ENCODE assay signal across 21 mouse cellular contexts in genomic region chr1:160446823-160447222, GRCm38 (mm10).
A peak's percentile ranks its signal among the peaks of the same experiment; 100 is the strongest.
DNase-seq lines count a peak whose midpoint lies in the region; ATAC-seq and TF ChIP-seq lines count a peak whose summit lies in the region.
"Had no signal": no experiment of that assay in that cellular context is flagged by ENCODE, and none has a peak within 500 bp of the region (broad histone marks: within the 10 kb centered on the region; RNA-seq: fewer than 3 reads in every experiment).

No protein-coding gene starts in this region.

- DNase-seq in liver, embryonic 11.5 days (ENCODE audit: low spot score) = no peak
- DNase-seq in liver, embryonic 13.5 days = no peak
- DNase-seq in liver = no peak
- no peak for DNase-seq in liver, embryonic 14.5 days (ENCODE audit: low read depth in 3 of 3, low spot score in 3 of 3)
- DNase-seq in liver, postnatal 0 days = no peak
- DNase-seq: adrenal gland, adult 2 months; adrenal gland, adult 8-10 months; adrenal gland, postnatal 10 days; adrenal gland, postnatal 14 days; adrenal gland, postnatal 25 days; adrenal gland, postnatal 36 days; B cell, adult 2 months; cerebellum, adult 11 months; cerebellum, adult 11-12 months; cerebellum, adult 18-20 months had no signal

- H3K4me2 ChIP-seq in liver, embryonic 12.5 days = no peak overlapping the region
- no peak overlapping the region for H3K4me2 ChIP-seq in liver, embryonic 11.5 days
- H3K4me2 ChIP-seq in liver, embryonic 13.5 days = no peak overlapping the region
- H3K4me2 ChIP-seq in liver, embryonic 14.5 days (ENCODE audit: low read depth) = no peak overlapping the region
- no peak overlapping the region for H3K4me2 ChIP-seq in liver, postnatal 0 days (ENCODE audit: low read depth, low read length)

- peaks cover 6% of the 10 kb centered on the region for H3K4me1 ChIP-seq in liver, embryonic 12.5 days
- H3K4me1 ChIP-seq in liver, embryonic 11.5 days (replicated peaks; ENCODE audit: control insufficient read depth, insufficient read depth, low read length) = no peaks in the 10 kb centered on the region
- peaks cover 4% of the 10 kb centered on the region for H3K4me1 ChIP-seq in liver, embryonic 13.5 days (replicated peaks)
- 0 out of 4 replicates have a peak, but pooled peaks cover 0 to 2% of the 10 kb centered on the region in 2 experiments for H3K4me1 ChIP-seq in liver, embryonic 14.5 days (replicated peaks; ENCODE audit: control insufficient read depth in 2 of 2, insufficient read depth in 2 of 2, low read length in 1 of 2)
- no peaks in the 10 kb centered on the region for H3K4me1 ChIP-seq in liver, postnatal 0 days (ENCODE audit: insufficient read depth)

- no peak overlapping the region for H3K4me3 ChIP-seq in liver, embryonic 12.5 days
- H3K4me3 ChIP-seq in liver, embryonic 11.5 days (ENCODE audit: low read depth, low read length) = no peak overlapping the region
- H3K4me3 ChIP-seq in liver, embryonic 13.5 days (replicated peaks) = no peak overlapping the region
- no peak overlapping the region for H3K4me3 ChIP-seq in liver, embryonic 14.5 days (ENCODE audit: insufficient read depth in 1 of 2, low read depth in 2 of 2, low read length in 2 of 2)
- H3K4me3 ChIP-seq in liver, postnatal 0 days (ENCODE audit: low read depth, low read length) = no peak overlapping the region

- ATAC-seq in liver, embryonic 12.5 days = peak; percentile 74; the same call in 1 of the 2 replicates
- ATAC-seq in liver, embryonic 11.5 days (replicated peaks; ENCODE audit: low FRiP score) = no peak
- peak; percentile 65; the same call in 1 of the 2 replicates for ATAC-seq in liver, embryonic 13.5 days (ENCODE audit: low read depth)
- ATAC-seq in liver, embryonic 14.5 days (ENCODE audit: insufficient read depth) = peak; percentile 35; the same call in 1 of the 2 replicates
- no peak for ATAC-seq in liver, postnatal 0 days
- ATAC-seq: activated CD4-positive, CD25-positive, alpha-beta regulatory T cell, adult 4 months; CD4-positive, CD25-positive, alpha-beta regulatory T cell, adult 4 months; Patski had no signal

- TF ChIP-seq CTCF in liver, embryonic 14.5 days (IDR thresholded peaks at IDR 0.05; ENCODE audit: low read depth) = no peak
- TF ChIP-seq CTCF in liver, postnatal 0 days (IDR thresholded peaks at IDR 0.05; ENCODE audit: low read depth) = no peak

- no peaks in the 10 kb centered on the region for H3K36me3 ChIP-seq in liver, embryonic 12.5 days
- H3K36me3 ChIP-seq in liver, embryonic 11.5 days (ENCODE audit: control insufficient read depth, insufficient read depth, low read length) = no peaks in the 10 kb centered on the region
- no peaks in the 10 kb centered on the region for H3K36me3 ChIP-seq in liver, embryonic 13.5 days
- H3K36me3 ChIP-seq in liver, embryonic 14.5 days (replicated peaks; ENCODE audit: control insufficient read depth, insufficient read depth, low read depth) = no peaks in the 10 kb centered on the region
- no peaks in the 10 kb centered on the region for H3K36me3 ChIP-seq in liver, postnatal 0 days (replicated peaks; ENCODE audit: insufficient read depth, low read length)

- no peak overlapping the region for H3K9ac ChIP-seq in liver, embryonic 12.5 days
- no peak overlapping the region for H3K9ac ChIP-seq in liver, embryonic 11.5 days (ENCODE audit: low read depth, low read length)
- no peak overlapping the region for H3K9ac ChIP-seq in liver, embryonic 13.5 days
- no peak overlapping the region for H3K9ac ChIP-seq in liver, embryonic 14.5 days (replicated peaks)
- no peak overlapping the region for H3K9ac ChIP-seq in liver, postnatal 0 days (replicated peaks)

- H3K27ac ChIP-seq in liver, embryonic 12.5 days = no peak overlapping the region
- no peak overlapping the region for H3K27ac ChIP-seq in liver, embryonic 11.5 days (ENCODE audit: low read depth, low read length)
- H3K27ac ChIP-seq in liver, embryonic 13.5 days = no peak overlapping the region
- no peak overlapping the region for H3K27ac ChIP-seq in liver, embryonic 14.5 days
- H3K27ac ChIP-seq in liver, postnatal 0 days (ENCODE audit: low read depth) = no peak overlapping the region

- no peak for TF ChIP-seq EP300 in liver, embryonic 14.5 days (IDR thresholded peaks at IDR 0.05; ENCODE audit: low read depth)
- no peak for TF ChIP-seq EP300 in liver, postnatal 0 days (IDR thresholded peaks at IDR 0.05; ENCODE audit: low read depth)

- no peaks in the 10 kb centered on the region for H3K9me3 ChIP-seq in liver, embryonic 12.5 days (replicated peaks)
- H3K9me3 ChIP-seq in liver, embryonic 11.5 days (ENCODE audit: control insufficient read depth, low read length) = no peaks in the 10 kb centered on the region
- no peaks in the 10 kb centered on the region for H3K9me3 ChIP-seq in liver, embryonic 13.5 days (replicated peaks)
- H3K9me3 ChIP-seq in liver, embryonic 14.5 days (ENCODE audit: control insufficient read depth, low read length) = no peaks in the 10 kb centered on the region
- no peaks in the 10 kb centered on the region for H3K9me3 ChIP-seq in liver, postnatal 0 days (ENCODE audit: low read length)
- H3K9me3 ChIP-seq: G1E had no signal

- 58% methylated on average over 1 of the region's 1 CpGs for WGBS in liver, embryonic 12.5 days (ENCODE audit: insufficient replicate concordance)
- WGBS in liver, embryonic 11.5 days = 32% methylated on average over 1 of the region's 1 CpGs
- 50% methylated on average over 1 of the region's 1 CpGs for WGBS in liver, embryonic 13.5 days (ENCODE audit: insufficient replicate concordance)
- WGBS in liver, embryonic 14.5 days (ENCODE audit: insufficient replicate concordance) = 50% methylated on average over 1 of the region's 1 CpGs
- WGBS in liver, postnatal 0 days (ENCODE audit: insufficient replicate concordance) = 38% methylated on average over 1 of the region's 1 CpGs

- no peaks in the 10 kb centered on the region for H3K27me3 ChIP-seq in liver, embryonic 12.5 days (replicated peaks)
- no peaks in the 10 kb centered on the region for H3K27me3 ChIP-seq in liver, embryonic 11.5 days (replicated peaks; ENCODE audit: control insufficient read depth, insufficient read depth, low read length)
- no peaks in the 10 kb centered on the region for H3K27me3 ChIP-seq in liver, embryonic 13.5 days
- no peaks in the 10 kb centered on the region for H3K27me3 ChIP-seq in liver, embryonic 14.5 days (ENCODE audit: control insufficient read depth, insufficient read depth, low read length)
- no peaks in the 10 kb centered on the region for H3K27me3 ChIP-seq in liver, postnatal 0 days (ENCODE audit: insufficient read depth, low read length)
- H3K27me3 ChIP-seq: CH12.LX, Patski had no signal

Comparison
In these comparisons a context has a peak if more than half of its experiments do, and no peak if none do; other contexts are left out.
1. ATAC-seq: peak in liver, embryonic 12.5 days (single experiment), liver, embryonic 13.5 days (single experiment) and liver, embryonic 14.5 days (single experiment); none in liver, embryonic 11.5 days (single experiment) and liver, postnatal 0 days (single experiment).